Mouse (Mus musculus) stomach, postnatal 0 days (tissue): ENCODE results near the gene Ptprm. TPM values are rescaled to one million over a fixed set of nuclear protein-coding genes. Genes with fewer than 3 reads are reported as not detected.

Experiments used
- ATAC-seq: fragments of 200-750 bp; cut with Nextera tagmentation; 2 replicates; pipeline ENCODE4 v1.8.0; 2017; ENCODE audit not compliant: low FRiP score, low TSS enrichment
- DNase-seq: peaks from one replicate; pipeline ENCODE4 v3.0.0-alpha.2; 2016; ENCODE audit warnings: low spot score
- H3K27ac ChIP-seq: fragments of 300-500 bp; sonication (generic); replicated peaks from 2 replicates; pipeline ENCODE4 v1.5.1; 2014; ENCODE audit warnings: mild to moderate bottlenecking, control low read depth
- H3K27me3 ChIP-seq: fragments of 300-500 bp; sonication (generic); 2 replicates; pipeline ENCODE4 v1.6.1; 2014; ENCODE audit warnings: low read length; ENCODE audit not compliant: control insufficient read depth, insufficient read depth
- H3K36me3 ChIP-seq: fragments of 300-500 bp; sonication (generic); 2 replicates; pipeline ENCODE4 v1.6.1; 2014; ENCODE audit warnings: low read length, mixed read lengths; ENCODE audit not compliant: control insufficient read depth, insufficient read depth
- H3K4me1 ChIP-seq: fragments of 300-500 bp; sonication (generic); replicated peaks from 2 replicates; pipeline ENCODE4 v1.6.1; 2014; ENCODE audit warnings: antibody characterized with exemption; ENCODE audit not compliant: control insufficient read depth, insufficient read depth
- H3K4me2 ChIP-seq: fragments of 300-500 bp; sonication (generic); replicated peaks from 2 replicates; pipeline ENCODE4 v1.6.1; 2014; ENCODE audit warnings: low read depth, mild to moderate bottlenecking, control low read depth, moderate library complexity
- H3K4me3 ChIP-seq: fragments of 300-500 bp; sonication (generic); 2 replicates; pipeline ENCODE4 v1.5.1; 2014; ENCODE audit warnings: low read depth, low read length, control low read depth
- H3K9ac ChIP-seq: fragments of 300-500 bp; sonication (generic); 2 replicates; pipeline ENCODE4 v1.6.1; 2014; ENCODE audit warnings: mild to moderate bottlenecking, low read length, control low read depth, mixed read lengths
- H3K9me3 ChIP-seq: fragments of 300-500 bp; sonication (generic); 2 replicates; pipeline ENCODE4 v1.6.1; 2016; ENCODE audit warnings: low read length; ENCODE audit not compliant: control insufficient read depth
- CTCF ChIP-seq: IDR thresholded peaks from 2 replicates; pipeline ENCODE4 v1.5.1; 2016; ENCODE audit warnings: antibody characterized with exemption, low read depth, mild to moderate bottlenecking, moderate library complexity
- EP300 ChIP-seq: optimal IDR thresholded peaks from 2 replicates; pipeline ENCODE3; 2016; ENCODE audit warnings: antibody characterized with exemption
- WGBS: fragments of 180-500 bp; shearing (Covaris S2); extraction: QIAGEN DNeasy Blood & Tissue Kit; methylation state at CpG from one replicate; pipeline ENCODE4 v1.1.7; 2014; 5-methylcytosine and 5-hydroxymethylcytosine counted together
- polyA plus RNA-seq: library from polyadenylated mRNA; unstranded; fragments of >200 nt; fragmentation: Nextera tagmentation; extraction: Ambion mirVana; gene quantifications from 2 replicates; pipeline ENCODE4 v1.2.1, GENCODE M21; 2015

Gene Ptprm
- polyA plus RNA-seq, 1 experiment from 2014 or later: 3.6 TPM

GRCm38 (mm10) chr17:67125596-67125995 lies 228.7 kb downstream of the Ptprm start:
- no peak for ATAC-seq
- no peaks in the 10 kb centered on the region for H3K27me3 ChIP-seq
- H3K4me3 ChIP-seq: no peak overlapping the region
- H3K4me1 ChIP-seq: no peaks in the 10 kb centered on the region
- no peak overlapping the region for H3K27ac ChIP-seq
- TF ChIP-seq CTCF (no peak), EP300 (no peak)
- H3K9ac ChIP-seq: no peak overlapping the region
- DNase-seq: no peak
- H3K36me3 ChIP-seq: no peaks in the 10 kb centered on the region
- H3K9me3 ChIP-seq: no peaks in the 10 kb centered on the region
- 81% methylated on average over 4 of the region's 4 CpGs for WGBS
- H3K4me2 ChIP-seq: no peak overlapping the region

DNA sequence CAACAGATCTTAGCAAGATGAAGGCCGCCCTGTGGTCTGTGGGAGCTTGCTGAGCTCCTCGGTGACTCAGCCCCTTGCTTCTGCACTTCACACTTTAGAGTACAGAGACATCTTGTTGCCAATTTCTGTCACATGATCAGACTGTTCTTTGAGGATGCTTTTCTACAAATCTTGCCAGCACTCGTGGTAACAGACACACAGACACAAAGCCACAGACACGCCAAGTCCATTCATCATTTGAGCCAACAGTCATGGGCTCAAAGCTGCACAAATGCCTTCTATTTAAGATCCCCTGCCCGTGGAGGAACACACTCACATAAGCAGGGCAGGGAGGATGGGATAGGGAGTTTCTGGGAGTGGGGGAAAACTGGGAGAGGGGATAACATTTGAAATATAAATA lies 230.0 kb downstream of the Ptprm start:
- TF ChIP-seq EP300 (no peak), CTCF (no peak)
- Histone ChIP-seq H3K9ac (no peak overlapping the region), H3K4me3 (no peak overlapping the region), H3K4me2 (no peak overlapping the region), H3K36me3 (no peaks in the 10 kb centered on the region), H3K27me3 (no peaks in the 10 kb centered on the region), H3K27ac (no peak overlapping the region), H3K9me3 (no peaks in the 10 kb centered on the region), H3K4me1 (no peaks in the 10 kb centered on the region)
- 34% methylated on average over 5 of the region's 5 CpGs for WGBS
- no peak for DNase-seq
- peak; percentile 59; the same call in 1 of the 2 replicates for ATAC-seq

DNA sequence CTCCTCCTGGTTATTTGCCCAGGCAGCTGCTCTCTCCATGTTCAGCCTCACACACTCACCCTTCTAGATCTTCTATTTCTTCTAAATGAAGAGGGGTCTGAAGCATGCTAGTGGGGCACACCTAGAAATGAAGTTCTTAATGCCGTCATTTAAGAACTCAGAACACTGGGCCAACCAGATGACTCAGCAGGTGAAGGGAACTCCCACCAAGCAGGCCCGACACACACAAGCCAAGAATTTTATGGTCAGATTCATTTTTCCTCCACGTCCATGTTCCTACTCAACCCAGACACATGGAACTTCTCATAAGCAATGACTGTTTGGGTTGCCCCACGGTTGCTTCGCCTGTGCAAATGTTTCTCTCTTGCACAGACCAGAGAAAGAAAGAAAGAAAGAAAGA lies 230.5 kb downstream of the Ptprm start:
- DNase-seq: no peak
- WGBS: 36% methylated on average over 5 of the region's 5 CpGs
- ATAC-seq: no peak

DNA sequence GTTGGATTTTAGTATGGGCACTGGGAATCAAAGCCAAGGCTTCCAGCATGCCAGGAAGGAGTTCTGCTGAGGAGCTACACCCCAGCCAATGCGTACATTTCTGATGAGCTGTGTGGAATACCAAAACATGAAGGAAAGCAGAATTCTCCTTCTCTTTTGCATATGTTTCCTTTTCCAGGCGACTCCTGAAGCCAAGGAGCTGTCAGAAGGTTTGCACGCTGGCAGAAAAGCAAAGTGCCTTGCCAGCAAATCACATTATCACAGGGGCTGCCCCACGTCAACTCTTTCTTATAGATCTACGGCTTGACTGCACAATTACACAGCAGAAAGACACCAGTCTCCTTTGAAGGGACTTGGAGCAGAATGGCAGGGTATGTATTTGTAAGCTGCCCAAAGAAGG lies 233.4 kb downstream of the Ptprm start:
- H3K27ac ChIP-seq: no peak overlapping the region
- H3K4me1 ChIP-seq: no peaks in the 10 kb centered on the region
- H3K4me2 ChIP-seq: no peak overlapping the region
- no peak overlapping the region for H3K9ac ChIP-seq
- no peak overlapping the region for H3K4me3 ChIP-seq
- H3K36me3 ChIP-seq: no peaks in the 10 kb centered on the region
- ATAC-seq: no peak
- H3K9me3 ChIP-seq: no peaks in the 10 kb centered on the region
- DNase-seq: no peak
- no peak for TF ChIP-seq EP300
- no peak for TF ChIP-seq CTCF
- WGBS: 49% methylated on average over 5 of the region's 5 CpGs
- H3K27me3 ChIP-seq: no peaks in the 10 kb centered on the region

More for the DNA sequence above, 230.5 kb downstream of the Ptprm start:
- H3K4me3 ChIP-seq: no peak overlapping the region
- no peak for TF ChIP-seq EP300
- no peak for TF ChIP-seq CTCF
- H3K4me2 ChIP-seq: no peak overlapping the region
- H3K9me3 ChIP-seq: no peaks in the 10 kb centered on the region
- H3K27ac ChIP-seq: no peak overlapping the region; the same call in 1 of the 2 replicates
- H3K27me3 ChIP-seq: no peaks in the 10 kb centered on the region
- H3K4me1 ChIP-seq: no peaks in the 10 kb centered on the region
- H3K36me3 ChIP-seq: no peaks in the 10 kb centered on the region
- H3K9ac ChIP-seq: no peak overlapping the region

GRCm38 (mm10) chr17:67118676-67119340 lies 235.4 kb downstream of the Ptprm start:
- Histone ChIP-seq H3K9me3 (no peaks in the 10 kb centered on the region), H3K27ac (no peak overlapping the region), H3K4me3 (no peak overlapping the region), H3K4me1 (no peaks in the 10 kb centered on the region), H3K27me3 (no peaks in the 10 kb centered on the region), H3K9ac (no peak overlapping the region), H3K4me2 (no peak overlapping the region), H3K36me3 (no peaks in the 10 kb centered on the region)
- DNase-seq (no peak), ATAC-seq (no peak)
- 50% methylated on average over 7 of the region's 7 CpGs for WGBS
- TF ChIP-seq CTCF (no peak), EP300 (no peak)

DNA sequence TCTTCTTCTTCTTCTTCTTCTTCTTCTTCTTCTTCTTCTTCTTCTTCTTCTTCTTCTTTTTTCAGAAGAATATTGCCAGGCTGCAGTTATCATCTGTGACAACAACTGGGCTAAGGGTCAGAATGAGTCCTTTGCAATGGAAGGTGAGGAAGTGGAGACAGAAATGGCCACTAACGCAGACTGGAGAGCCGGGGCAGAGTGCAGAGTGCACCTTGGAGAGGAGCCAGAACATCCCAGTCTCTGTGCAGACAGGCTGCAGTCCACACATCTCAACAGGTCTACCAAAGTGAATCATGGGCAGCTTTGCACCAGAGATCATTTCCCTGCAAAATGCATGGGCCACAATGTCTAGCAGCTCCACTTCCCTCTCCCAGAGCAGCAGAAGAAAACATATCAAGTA lies 239.4 kb downstream of the Ptprm start:
- DNase-seq (no peak), ATAC-seq (no peak)
- no peaks in the 10 kb centered on the region for H3K36me3 ChIP-seq
- no peaks in the 10 kb centered on the region for H3K4me1 ChIP-seq
- H3K27me3 ChIP-seq: no peaks in the 10 kb centered on the region
- no peak overlapping the region for H3K27ac ChIP-seq
- H3K9me3 ChIP-seq: no peaks in the 10 kb centered on the region
- no peak for TF ChIP-seq EP300
- no peak for TF ChIP-seq CTCF
- 58% methylated on average over 2 of the region's 2 CpGs for WGBS
- no peak overlapping the region for H3K4me3 ChIP-seq
- no peak overlapping the region for H3K4me2 ChIP-seq
- H3K9ac ChIP-seq: no peak overlapping the region
